Mouse (Mus musculus) intestine, embryonic 16.5 days (tissue): ENCODE measurements around the gene Best3. TPM values are rescaled to one million over a fixed set of nuclear protein-coding genes. Genes with fewer than 3 reads are reported as not detected.
A peak's percentile ranks its signal among the peaks of the same experiment; 100 is the strongest.

Experiments used
- ATAC-seq: fragments of 200-750 bp; cut with Nextera tagmentation; 2 replicates; pipeline ENCODE4 v1.8.0; 2017; ENCODE audit warnings: moderate TSS enrichment, moderate library complexity
- H3K27ac ChIP-seq: fragments of 300-500 bp; sonication (generic); 2 replicates; pipeline ENCODE4 v1.5.1; 2014; ENCODE audit warnings: mild to moderate bottlenecking, low read length
- H3K27me3 ChIP-seq: fragments of 300-500 bp; sonication (generic); replicated peaks from 2 replicates; pipeline ENCODE4 v1.6.1; 2014; ENCODE audit warnings: low read length, control low read depth, mixed read lengths; ENCODE audit not compliant: control insufficient read depth, insufficient read depth
- H3K36me3 ChIP-seq: fragments of 300-500 bp; sonication (generic); 2 replicates; pipeline ENCODE4 v1.6.1; 2014; ENCODE audit warnings: low read length, control low read depth; ENCODE audit not compliant: control insufficient read depth, insufficient read depth
- H3K4me1 ChIP-seq: fragments of 300-500 bp; sonication (generic); 2 replicates; pipeline ENCODE4 v1.6.1; 2014; ENCODE audit warnings: low read length, control low read depth, mixed read lengths; ENCODE audit not compliant: control insufficient read depth, insufficient read depth
- H3K4me2 ChIP-seq: fragments of 300-500 bp; sonication (generic); 2 replicates; pipeline ENCODE4 v1.6.1; 2014; ENCODE audit warnings: low read depth, low read length, control low read depth
- H3K4me3 ChIP-seq: fragments of 300-500 bp; sonication (generic); 2 replicates; pipeline ENCODE4 v1.5.1; 2014; ENCODE audit warnings: mild to moderate bottlenecking, low read length
- H3K9ac ChIP-seq: fragments of 300-500 bp; sonication (generic); 2 replicates; pipeline ENCODE4 v1.6.1; 2014; ENCODE audit warnings: low read depth, low read length
- H3K9me3 ChIP-seq: fragments of 300-500 bp; sonication (generic); 2 replicates; pipeline ENCODE4 v1.6.1; 2016; ENCODE audit warnings: low read length, control low read depth; ENCODE audit not compliant: control insufficient read depth
- WGBS: fragments of 180-500 bp; shearing (Covaris S2); extraction: QIAGEN DNeasy Blood & Tissue Kit; methylation state at CpG from one replicate; pipeline ENCODE4 v1.1.7; 2014; 5-methylcytosine and 5-hydroxymethylcytosine counted together
- polyA plus RNA-seq: library from polyadenylated mRNA; unstranded; fragments of >200 nt; fragmentation: Nextera tagmentation; extraction: Ambion mirVana; gene quantifications from 2 replicates; pipeline ENCODE4 v1.2.1, GENCODE M21; 2015

The Best3 gene
- polyA plus RNA-seq, 1 experiment from 2014 or later = not detected

GRCm38 (mm10) chr10:117063254-117064021 is 77.3 kb downstream of the Best3 start, which contains the start of gene Cct2:
Cct2 (minus strand) TSS chr10:117063814.
- H3K27ac ChIP-seq = peak within 1 kb of the TSS; percentile 87
- ATAC-seq = peak; percentile 96
- peak within 1 kb of the TSS; percentile 85 for H3K9ac ChIP-seq
- peaks cover 10% of the 10 kb centered on the region for H3K36me3 ChIP-seq
- peak within 1 kb of the TSS; percentile 94 for H3K4me3 ChIP-seq
- H3K4me2 ChIP-seq = peak within 1 kb of the TSS; percentile 91
- WGBS = under 1% methylated on average over 68 of the region's 68 CpGs
- H3K4me1 ChIP-seq = 0 out of 2 replicates have a peak, but pooled peaks cover 4% of the 10 kb centered on the region
- H3K9me3 ChIP-seq = no peaks in the 10 kb centered on the region
- no peaks in the 10 kb centered on the region for H3K27me3 ChIP-seq

GRCm38 (mm10) chr10:117064076-117064475 is 78.0 kb downstream of the Best3 start:
- Histone ChIP-seq H3K9ac (peak overlapping the region; percentile 42; the same call in 1 of the 2 replicates), H3K4me2 (peak overlapping the region; percentile 70), H3K9me3 (no peaks in the 10 kb centered on the region), H3K27ac (peak overlapping the region; percentile 55; the same call in 1 of the 2 replicates), H3K4me3 (peak overlapping the region; percentile 42), H3K4me1 (0 out of 2 replicates have a peak, but pooled peaks cover 4% of the 10 kb centered on the region), H3K27me3 (no peaks in the 10 kb centered on the region), H3K36me3 (peaks cover 10% of the 10 kb centered on the region)
- 4% methylated on average over 7 of the region's 7 CpGs for WGBS
- peak; percentile 32 for ATAC-seq

GRCm38 (mm10) chr10:117069109-117069508 is 83.0 kb downstream of the Best3 start:
- Histone ChIP-seq H3K4me2 (no peak overlapping the region), H3K9ac (no peak overlapping the region), H3K27ac (no peak overlapping the region), H3K9me3 (no peaks in the 10 kb centered on the region), H3K4me1 (no peaks in the 10 kb centered on the region), H3K27me3 (no peaks in the 10 kb centered on the region), H3K36me3 (peaks cover 16% of the 10 kb centered on the region), H3K4me3 (no peak overlapping the region)
- ATAC-seq = no peak
- 89% methylated on average over 3 of the region's 3 CpGs for WGBS

GRCm38 (mm10) chr10:117072191-117072888 is 86.2 kb downstream of the Best3 start:
- no peak for ATAC-seq
- H3K36me3 ChIP-seq = peaks cover 27% of the 10 kb centered on the region
- 91% methylated on average over 18 of the region's 18 CpGs for WGBS

GRCm38 (mm10) chr10:117073176-117073575 is 87.1 kb downstream of the Best3 start:
- Histone ChIP-seq H3K27ac (no peak overlapping the region), H3K4me3 (no peak overlapping the region), H3K36me3 (peaks cover 27% of the 10 kb centered on the region), H3K9ac (no peak overlapping the region), H3K4me2 (no peak overlapping the region), H3K9me3 (no peaks in the 10 kb centered on the region), H3K27me3 (no peaks in the 10 kb centered on the region), H3K4me1 (no peaks in the 10 kb centered on the region)
- WGBS = 84% methylated on average over 7 of the region's 7 CpGs
- no peak for ATAC-seq

More at GRCm38 (mm10) chr10:117072191-117072888, 86.2 kb downstream of the Best3 start:
- no peaks in the 10 kb centered on the region for H3K27me3 ChIP-seq
- H3K27ac ChIP-seq = no peak overlapping the region
- H3K9ac ChIP-seq = no peak overlapping the region
- H3K4me2 ChIP-seq = no peak overlapping the region
- H3K4me3 ChIP-seq = no peak overlapping the region
- H3K9me3 ChIP-seq = no peaks in the 10 kb centered on the region
- no peaks in the 10 kb centered on the region for H3K4me1 ChIP-seq

Other genes starting within 250 kb of the Best3 start
- 9.4 and 10.2 TPM in 2 replicates for gene Myrfl, start 89.4 kb upstream of the Best3 start, polyA plus RNA-seq
- gene Rab3ip, start 35.5 kb upstream of the Best3 start, polyA plus RNA-seq = 32.8 and 34.4 TPM in 2 replicates
- not detected in 2 replicates for gene Gm10271, start 13.7 kb upstream of the Best3 start, polyA plus RNA-seq
- not detected in 2 replicates for gene Lrrc10, start 59.0 kb downstream of the Best3 start, polyA plus RNA-seq
- gene Cct2, start 77.5 kb downstream of the Best3 start, polyA plus RNA-seq = 216 and 238 TPM in 2 replicates
- 13.9 and 15.6 TPM in 2 replicates for gene Frs2, start 162.2 kb downstream of the Best3 start, polyA plus RNA-seq
- 52.2 and 54.8 TPM in 2 replicates for gene Yeats4, start 238.2 kb downstream of the Best3 start, polyA plus RNA-seq